Mouse (Mus musculus): ENCODE results near the gene Abl2.

DNA sequence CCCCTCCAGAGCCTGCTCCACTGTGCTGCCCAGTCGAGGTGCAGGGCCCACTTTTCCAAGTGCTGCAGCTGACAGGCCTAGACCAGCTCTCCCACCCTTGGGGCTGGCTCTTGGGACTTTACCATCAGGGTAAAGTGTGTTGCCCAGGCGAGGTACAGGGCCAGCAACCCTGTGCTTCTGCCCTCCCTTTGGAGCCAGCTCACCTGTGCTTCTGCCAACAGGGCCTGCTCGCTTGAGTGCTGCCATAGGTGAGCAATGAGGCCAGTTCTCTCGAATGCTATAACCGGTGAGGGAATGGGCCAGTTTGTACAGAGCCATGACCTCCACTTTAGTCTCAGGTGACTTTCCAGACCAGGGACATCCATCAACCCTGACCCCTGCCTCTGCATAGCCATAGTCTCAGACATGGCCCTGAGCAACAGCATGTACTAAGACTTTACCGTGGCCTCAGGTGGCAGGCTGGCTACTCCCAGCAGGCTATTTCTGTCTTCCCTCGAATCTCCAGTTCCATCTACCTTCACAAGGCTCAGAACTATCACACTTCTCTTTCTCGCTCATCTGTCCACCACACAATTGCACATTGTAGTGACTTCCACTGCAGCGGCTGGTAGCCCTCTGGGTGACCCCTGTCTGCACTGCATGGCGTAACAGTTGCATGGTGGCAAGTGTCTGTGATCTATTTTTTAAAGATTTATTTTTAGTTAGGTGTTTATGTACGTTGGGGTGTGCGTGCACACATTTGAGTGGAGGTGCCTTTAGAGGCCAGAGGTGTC lies 46.7 kb downstream of the Abl2 start:
- TF ChIP-seq CTCF (IDR thresholded peaks at IDR 0.05; ENCODE audit: low read depth, low read length) (no peak), GATA1 (IDR thresholded peaks at IDR 0.05; ENCODE audit: borderline replicate concordance, low read length) (no peak), TAL1 (conservative IDR thresholded peaks at IDR 0.05; ENCODE audit: low read depth, low read length) (no peak)

All from G1E (cell line).